Mouse (Mus musculus) heart, embryonic 11.5 days (tissue): ENCODE results near the gene Hpse. TPM values are rescaled to one million over a fixed set of nuclear protein-coding genes. Genes with fewer than 3 reads are reported as not detected.

Experiments
- ATAC-seq: fragments of 200-750 bp; cut with Nextera tagmentation; replicated peaks from 2 replicates; pipeline ENCODE4 v1.8.0; 2017; ENCODE audit warnings: moderate library complexity; ENCODE audit not compliant: insufficient number of reproducible peaks, low FRiP score, low TSS enrichment
- H3K27ac ChIP-seq: fragments of 300-500 bp; sonication (generic); 2 replicates; pipeline ENCODE4 v1.5.1; 2014; ENCODE audit warnings: mild to moderate bottlenecking, low read depth, low read length
- H3K27me3 ChIP-seq: fragments of 300-500 bp; sonication (generic); 2 replicates; pipeline ENCODE4 v1.6.1; 2014; ENCODE audit warnings: mild to moderate bottlenecking, low read length, mixed read lengths; ENCODE audit not compliant: control insufficient read depth, insufficient read depth
- H3K36me3 ChIP-seq: fragments of 300-500 bp; sonication (generic); 2 replicates; pipeline ENCODE4 v1.6.1; 2014; ENCODE audit warnings: mild to moderate bottlenecking, low read length, moderate library complexity, mixed read lengths; ENCODE audit not compliant: control insufficient read depth, insufficient read depth
- H3K4me1 ChIP-seq: fragments of 300-500 bp; sonication (generic); 2 replicates; pipeline ENCODE4 v1.6.1; 2014; ENCODE audit warnings: low read length; ENCODE audit not compliant: control insufficient read depth, insufficient read depth
- H3K4me2 ChIP-seq: fragments of 300-500 bp; sonication (generic); 2 replicates; pipeline ENCODE4 v1.6.1; 2014; ENCODE audit warnings: mild to moderate bottlenecking, moderate library complexity
- H3K4me3 ChIP-seq: fragments of 300-500 bp; sonication (generic); 2 replicates; pipeline ENCODE4 v1.5.1; 2014; ENCODE audit warnings: low read depth, low read length
- H3K9ac ChIP-seq: fragments of 300-500 bp; sonication (generic); 2 replicates; pipeline ENCODE4 v1.6.1; 2014; ENCODE audit warnings: mild to moderate bottlenecking, low read depth, low read length, moderate library complexity
- H3K9me3 ChIP-seq: fragments of 300-500 bp; sonication (generic); replicated peaks from 2 replicates; pipeline ENCODE4 v1.6.1; 2016; ENCODE audit warnings: low read length; ENCODE audit not compliant: control insufficient read depth
- WGBS: fragments of 180-500 bp; shearing (Covaris S2); extraction: QIAGEN DNeasy Blood & Tissue Kit; methylation state at CpG from one replicate; pipeline ENCODE4 v1.1.7; 2014; ENCODE audit not compliant: insufficient replicate concordance; 5-methylcytosine and 5-hydroxymethylcytosine counted together
- polyA plus RNA-seq: library from polyadenylated mRNA; unstranded; fragments of >200 nt; fragmentation: Nextera tagmentation; extraction: Ambion mirVana; gene quantifications from 2 replicates; pipeline ENCODE4 v1.2.1, GENCODE M21; 2014

The Hpse gene
- polyA plus RNA-seq, 1 experiment from 2014 or later, result 1.1 TPM

GRCm38 (mm10) chr5:100658460-100658859, 61.1 kb downstream of the Hpse start:
- H3K4me3 ChIP-seq, result no peak overlapping the region
- no peak overlapping the region for H3K9ac ChIP-seq
- peaks cover 27% of the 10 kb centered on the region for H3K36me3 ChIP-seq
- 89% methylated on average over 6 of the region's 6 CpGs for WGBS
- no peak overlapping the region for H3K4me2 ChIP-seq
- no peaks in the 10 kb centered on the region for H3K9me3 ChIP-seq
- ATAC-seq, result no peak
- no peak overlapping the region for H3K27ac ChIP-seq
- H3K4me1 ChIP-seq, result no peaks in the 10 kb centered on the region
- no peaks in the 10 kb centered on the region for H3K27me3 ChIP-seq

- Histone ChIP-seq H3K4me3 (no peak overlapping the region), H3K9ac (no peak overlapping the region), H3K4me2 (no peak overlapping the region), H3K4me1 (no peaks in the 10 kb centered on the region), H3K27me3 (no peaks in the 10 kb centered on the region), H3K27ac (no peak overlapping the region), H3K36me3 (peaks cover 18% of the 10 kb centered on the region), H3K9me3 (no peaks in the 10 kb centered on the region)
- WGBS, result 85% methylated on average over 6 of the region's 6 CpGs
- ATAC-seq, result no peak
Observed at GRCm38 (mm10) chr5:100656352-100656751, 63.2 kb downstream of the Hpse start.

GRCm38 (mm10) chr5:100652327-100652726, 67.2 kb downstream of the Hpse start:
- WGBS, result 82% methylated on average over 9 of the region's 9 CpGs
- ATAC-seq, result no peak

GRCm38 (mm10) chr5:100651486-100651885, 68.0 kb downstream of the Hpse start:
- Histone ChIP-seq H3K4me1 (peaks cover 8% of the 10 kb centered on the region), H3K27ac (no peak overlapping the region), H3K27me3 (0 out of 2 replicates have a peak, but pooled peaks cover under 1% of the 10 kb centered on the region), H3K4me3 (no peak overlapping the region), H3K9ac (no peak overlapping the region), H3K36me3 (peaks cover 10% of the 10 kb centered on the region; the same call in 1 of the 2 replicates), H3K4me2 (no peak overlapping the region), H3K9me3 (no peaks in the 10 kb centered on the region)
- no peak for ATAC-seq
- WGBS, result 73% methylated on average over 10 of the region's 10 CpGs

More at GRCm38 (mm10) chr5:100652327-100652726, 67.2 kb downstream of the Hpse start:
- Histone ChIP-seq H3K4me1 (peaks cover 8% of the 10 kb centered on the region), H3K27ac (no peak overlapping the region), H3K9me3 (no peaks in the 10 kb centered on the region), H3K27me3 (no peaks in the 10 kb centered on the region), H3K36me3 (peaks cover 10% of the 10 kb centered on the region; the same call in 1 of the 2 replicates), H3K4me2 (no peak overlapping the region), H3K4me3 (no peak overlapping the region), H3K9ac (no peak overlapping the region)

GRCm38 (mm10) chr5:100650969-100651368, 68.5 kb downstream of the Hpse start:
- Histone ChIP-seq H3K4me1 (peaks cover 8% of the 10 kb centered on the region), H3K9ac (no peak overlapping the region), H3K27me3 (0 out of 2 replicates have a peak, but pooled peaks cover 4% of the 10 kb centered on the region), H3K4me3 (no peak overlapping the region), H3K27ac (no peak overlapping the region), H3K36me3 (peaks cover 9% of the 10 kb centered on the region; the same call in 1 of the 2 replicates), H3K9me3 (no peaks in the 10 kb centered on the region), H3K4me2 (no peak overlapping the region)
- no peak for ATAC-seq
- WGBS, result 80% methylated on average over 7 of the region's 7 CpGs

GRCm38 (mm10) chr5:100648546-100648945, 71.0 kb downstream of the Hpse start:
- no peak overlapping the region for H3K27ac ChIP-seq
- H3K27me3 ChIP-seq, result peaks cover 4% of the 10 kb centered on the region; the same call in 1 of the 2 replicates
- peak overlapping the region; percentile 12; the same call in 1 of the 2 replicates for H3K4me3 ChIP-seq
- WGBS, result 10% methylated on average over 6 of the region's 6 CpGs
- H3K36me3 ChIP-seq, result no peaks in the 10 kb centered on the region
- H3K9ac ChIP-seq, result no peak overlapping the region
- H3K4me1 ChIP-seq, result peaks cover 15% of the 10 kb centered on the region
- no peaks in the 10 kb centered on the region for H3K9me3 ChIP-seq
- ATAC-seq, result no peak
- peak overlapping the region; percentile 56 for H3K4me2 ChIP-seq

- Histone ChIP-seq H3K4me2 (peak overlapping the region; percentile 56), H3K36me3 (no peaks in the 10 kb centered on the region), H3K9me3 (no peaks in the 10 kb centered on the region), H3K4me3 (0 out of 2 replicates have a peak overlapping the region, but pooled peaks have one; percentile 12), H3K9ac (no peak overlapping the region), H3K4me1 (peaks cover 18% of the 10 kb centered on the region), H3K27me3 (peaks cover 4% of the 10 kb centered on the region; the same call in 1 of the 2 replicates), H3K27ac (no peak overlapping the region)
- no peak for ATAC-seq
- WGBS, result 10% methylated on average over 10 of the region's 10 CpGs
Observed at GRCm38 (mm10) chr5:100648046-100648445, 71.5 kb downstream of the Hpse start.

GRCm38 (mm10) chr5:100646558-100646957, 73.0 kb downstream of the Hpse start:
- H3K27ac ChIP-seq, result no peak overlapping the region
- no peak overlapping the region for H3K9ac ChIP-seq
- H3K9me3 ChIP-seq, result no peaks in the 10 kb centered on the region
- 77% methylated on average over 4 of the region's 4 CpGs for WGBS
- H3K4me3 ChIP-seq, result no peak overlapping the region
- no peak overlapping the region for H3K4me2 ChIP-seq
- no peak for ATAC-seq
- no peaks in the 10 kb centered on the region for H3K36me3 ChIP-seq
- peaks cover 18% of the 10 kb centered on the region for H3K4me1 ChIP-seq
- H3K27me3 ChIP-seq, result peaks cover 4% of the 10 kb centered on the region; the same call in 1 of the 2 replicates

- ATAC-seq, result 0 out of 2 replicates have a peak, but pooled peaks have one; percentile 47
- Histone ChIP-seq H3K27me3 (peaks cover 4% of the 10 kb centered on the region; the same call in 1 of the 2 replicates), H3K4me2 (peak overlapping the region; percentile 2; the same call in 1 of the 2 replicates), H3K27ac (0 out of 2 replicates have a peak overlapping the region, but pooled peaks have one; percentile 22), H3K9ac (no peak overlapping the region), H3K4me3 (no peak overlapping the region), H3K4me1 (peaks cover 17% of the 10 kb centered on the region), H3K36me3 (no peaks in the 10 kb centered on the region), H3K9me3 (no peaks in the 10 kb centered on the region)
- 23% methylated on average over 7 of the region's 7 CpGs for WGBS
Observed at GRCm38 (mm10) chr5:100643991-100644535, 75.5 kb downstream of the Hpse start.
